In genomic region chr3:105991653-105992283, GRCm38 (mm10) we compare ENCODE assay signal across 9 mouse cellular contexts. TPM values are rescaled to one million over a fixed set of nuclear protein-coding genes. Genes with fewer than 3 reads are reported as not detected.
DNase-seq lines count a peak whose midpoint lies in the region; ATAC-seq lines count a peak whose summit lies in the region.
"Had no signal": no experiment of that assay in that cellular context is flagged by ENCODE, and none has a peak within 500 bp of the region (broad histone marks: within the 10 kb centered on the region; RNA-seq: fewer than 3 reads in every experiment).

No protein-coding gene starts in this region.

- no peak overlapping the region for H3K9ac ChIP-seq in neural tube, embryonic 11.5 days (ENCODE audit: low read length)

- H3K4me3 ChIP-seq in neural tube, embryonic 11.5 days (ENCODE audit: low read depth, low read length) = no peak overlapping the region
- H3K4me3 ChIP-seq: myocyte had no signal

- 33% methylated on average over 4 of the region's 4 CpGs for WGBS in neural tube, embryonic 11.5 days

- H3K27me3 ChIP-seq in neural tube, embryonic 11.5 days (ENCODE audit: control insufficient read depth, insufficient read depth, low read length) = no peaks in the 10 kb centered on the region

- no peaks in the 10 kb centered on the region for H3K36me3 ChIP-seq in neural tube, embryonic 11.5 days (ENCODE audit: control insufficient read depth, insufficient read depth, low read length)

- no peak for ATAC-seq in neural tube, embryonic 11.5 days (ENCODE audit: insufficient read depth, low FRiP score, low TSS enrichment)
- ATAC-seq in monocyte, adult 5-6 weeks (replicated peaks; ENCODE audit: insufficient number of reproducible peaks, low FRiP score, low TSS enrichment, poor library complexity, severe bottlenecking) = no peak

- DNase-seq in right cerebral cortex, adult 18-20 months = peak; percentile 41
- no peak for DNase-seq in right cerebral cortex, postnatal 36 days (ENCODE audit: low spot score in 2 of 2)
- peak; percentile 54 for DNase-seq in T-cell, adult 2 months (ENCODE audit: low spot score)
- DNase-seq in cerebellum, adult 9-11 months = peak; percentile 8
- peak; percentile 42 to 73 for DNase-seq in heart, postnatal 14 days
- DNase-seq in left cerebral cortex, postnatal 25 days (ENCODE audit: low spot score in 2 of 2) = peak; percentile 48 to 54
- DNase-seq in neural tube, embryonic 11.5 days (ENCODE audit: low spot score) = peak; percentile 23

- no peaks in the 10 kb centered on the region for H3K9me3 ChIP-seq in neural tube, embryonic 11.5 days (ENCODE audit: control insufficient read depth, low read length)

- H3K4me2 ChIP-seq in neural tube, embryonic 11.5 days (ENCODE audit: low read depth) = no peak overlapping the region

- no peaks in the 10 kb centered on the region for H3K4me1 ChIP-seq in neural tube, embryonic 11.5 days (ENCODE audit: control insufficient read depth, insufficient read depth, low read length)

- intact Hi-C loops in heart, postnatal 14 days (cut with DNase I) = loop anchor here (2.0 kb wide), 1 partner anchor 457 kb away; no protein-coding TSS in a partner anchor
- intact Hi-C loops in left cerebral cortex, postnatal 25 days (cut with DNase I) = loop anchor here (1.0 to 10.0 kb wide), 2 partner anchors 457 to 893 kb away; no protein-coding TSS in a partner anchor

- no peak overlapping the region for H3K27ac ChIP-seq in neural tube, embryonic 11.5 days (ENCODE audit: low read depth, low read length)

RNA-seq across cellular contexts. Expression of gene Ovgp1, which starts 18.3 kb away (rescaled TPM):
- under 1 TPM; 0.38 to 0.56 TPM for total RNA-seq in heart, postnatal 14 days (2021)
- total RNA-seq in left cerebral cortex, postnatal 25 days (2021) = 1 to 10 TPM; 1.5 to 2.3 TPM
- 2.0 and 3.2 TPM in 2 replicates for polyA plus RNA-seq in neural tube, embryonic 11.5 days (2014; fragmentation: Nextera tagmentation; extraction: Ambion mirVana)
- total RNA-seq in monocyte, adult 5-6 weeks (2017) = 0.95 to 3.8 TPM (median 2.4 TPM) in 3 replicates

RNA-seq across cellular contexts. Expression of gene Pifo, which starts 22.7 kb away (rescaled TPM):
- under 1 TPM in 1 of 2 experiments, not detected in 1; 0.31 TPM for total RNA-seq in heart, postnatal 14 days (2021)
- not detected for total RNA-seq in left cerebral cortex, postnatal 25 days (2021)
- polyA plus RNA-seq in neural tube, embryonic 11.5 days (2014; fragmentation: Nextera tagmentation; extraction: Ambion mirVana) = not detected in 2 replicates
- not detected in 3 replicates for total RNA-seq in monocyte, adult 5-6 weeks (2017)
- polyA plus RNA-seq: myocyte had no signal

RNA-seq across cellular contexts. Expression of gene Atp5f1, which starts 31.9 kb away (rescaled TPM):
- 1,000 to 10,000 TPM; 1,017 to 1,034 TPM for total RNA-seq in heart, postnatal 14 days (2021)
- total RNA-seq in left cerebral cortex, postnatal 25 days (2021) = 100 to 1,000 TPM; 272 to 278 TPM
- 548 and 549 TPM in 2 replicates for polyA plus RNA-seq in neural tube, embryonic 11.5 days (2014; fragmentation: Nextera tagmentation; extraction: Ambion mirVana)
- 316 to 456 TPM (median 356 TPM) in 3 replicates for total RNA-seq in monocyte, adult 5-6 weeks (2017)

RNA-seq across cellular contexts. Expression of gene Wdr77, which starts 32.6 kb away (rescaled TPM):
- total RNA-seq in heart, postnatal 14 days (2021) = 10 to 100 TPM; 38.9 to 47.3 TPM
- total RNA-seq in left cerebral cortex, postnatal 25 days (2021) = 10 to 100 TPM; 49.5 to 51.6 TPM
- polyA plus RNA-seq in neural tube, embryonic 11.5 days (2014; fragmentation: Nextera tagmentation; extraction: Ambion mirVana) = 131 and 132 TPM in 2 replicates
- total RNA-seq in monocyte, adult 5-6 weeks (2017) = 10.7 to 20.3 TPM (median 12.9 TPM) in 3 replicates

RNA-seq across cellular contexts. Expression of gene Chil5, which starts 40.8 kb away (rescaled TPM):
- total RNA-seq in heart, postnatal 14 days (2021) = not detected
- total RNA-seq in left cerebral cortex, postnatal 25 days (2021) = not detected
- polyA plus RNA-seq in neural tube, embryonic 11.5 days (2014; fragmentation: Nextera tagmentation; extraction: Ambion mirVana) = not detected in 2 replicates
- total RNA-seq in monocyte, adult 5-6 weeks (2017) = 1.1 to 4.9 TPM in 2 of 3 replicates, not detected in the other
- polyA plus RNA-seq: myocyte had no signal

Comparison
In these comparisons a context has a peak if more than half of its experiments do, and no peak if none do; other contexts are left out.
1. DNase-seq: peak in right cerebral cortex, adult 18-20 months (single experiment), T-cell, adult 2 months (single experiment), cerebellum, adult 9-11 months (single experiment), heart, postnatal 14 days (2 of 2), left cerebral cortex, postnatal 25 days (2 of 2) and neural tube, embryonic 11.5 days (single experiment); none in right cerebral cortex, postnatal 36 days (0 of 2).